Mouse (Mus musculus): ENCODE measurements at regions not wholly inside any gene's neighbourhood (a gene's known extent, or its start where the extent isn't known, plus 50 kb on each side); places are given as distances from the start of the nearest gene placed in this dataset.
"Not testable (repeated sequence)": the region's sequence is repeated elsewhere in the genome, so short reads cannot be mapped to it uniquely, and the experiment has no call there.

DNA sequence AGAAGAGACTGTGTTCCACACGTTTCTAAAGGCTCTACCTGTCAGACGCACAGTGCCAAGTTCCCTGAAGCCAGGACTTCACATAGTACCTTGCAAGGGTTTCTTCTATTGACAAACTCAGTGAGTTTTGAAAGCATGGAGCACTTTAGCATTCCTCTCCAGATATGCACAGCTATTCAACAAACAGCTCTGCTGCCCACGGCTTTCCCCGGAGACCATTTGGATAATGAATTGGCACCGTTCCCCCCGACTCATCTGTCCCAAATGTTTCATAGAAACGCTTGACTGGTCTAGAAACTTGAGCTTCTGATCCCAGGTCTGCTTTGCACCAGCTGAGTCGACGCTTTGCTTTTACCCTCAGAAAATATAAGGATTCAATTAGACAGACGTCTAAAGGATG is 162.2 kb upstream of the St6galnac5 start:
- 74% methylated on average over 10 of the region's 10 CpGs for WGBS
- Histone ChIP-seq H3K4me3 (ENCODE audit: low read length) (no peak overlapping the region), H3K36me3 (ENCODE audit: control insufficient read depth, insufficient read depth, low read length) (no peaks in the 10 kb centered on the region), H3K27me3 (replicated peaks; ENCODE audit: control insufficient read depth, insufficient read depth, low read length) (no peaks in the 10 kb centered on the region), H3K4me1 (ENCODE audit: control insufficient read depth, insufficient read depth, low read length) (no peaks in the 10 kb centered on the region), H3K9ac (ENCODE audit: low read depth, low read length) (no peak overlapping the region), H3K27ac (ENCODE audit: low read length) (no peak overlapping the region), H3K9me3 (ENCODE audit: control insufficient read depth, low read length) (no peaks in the 10 kb centered on the region), H3K4me2 (ENCODE audit: low read depth, low read length) (no peak overlapping the region)
- no peak for ATAC-seq

DNA sequence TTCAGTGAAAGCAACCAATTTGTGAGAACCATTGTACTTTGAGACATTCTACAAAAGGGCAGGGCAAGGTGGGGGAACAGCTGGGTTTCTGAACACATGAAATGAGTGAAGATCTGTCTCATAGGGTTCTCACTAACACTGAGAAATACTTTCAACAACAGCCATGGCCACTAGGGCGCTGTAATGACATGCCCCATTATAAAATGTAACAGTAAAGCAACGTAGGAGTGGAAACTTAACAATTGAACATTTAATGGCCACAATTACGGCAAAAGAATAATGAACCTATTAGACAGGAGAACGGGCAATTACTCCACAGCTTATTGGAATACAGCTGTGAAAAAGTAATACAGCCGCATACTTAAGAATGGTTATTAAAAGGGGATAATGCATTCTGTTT is 158.9 kb upstream of the St6galnac5 start:
- WGBS, result 89% methylated on average over 5 of the region's 5 CpGs
- Histone ChIP-seq H3K36me3 (ENCODE audit: control insufficient read depth, insufficient read depth, low read length) (no peaks in the 10 kb centered on the region), H3K4me2 (ENCODE audit: low read depth, low read length) (no peak overlapping the region), H3K4me1 (ENCODE audit: control insufficient read depth, insufficient read depth, low read length) (no peaks in the 10 kb centered on the region), H3K9ac (ENCODE audit: low read depth, low read length) (no peak overlapping the region), H3K4me3 (ENCODE audit: low read length) (no peak overlapping the region), H3K9me3 (ENCODE audit: control insufficient read depth, low read length) (no peaks in the 10 kb centered on the region), H3K27ac (ENCODE audit: low read length) (no peak overlapping the region), H3K27me3 (replicated peaks; ENCODE audit: control insufficient read depth, insufficient read depth, low read length) (no peaks in the 10 kb centered on the region)
- no peak for ATAC-seq

DNA sequence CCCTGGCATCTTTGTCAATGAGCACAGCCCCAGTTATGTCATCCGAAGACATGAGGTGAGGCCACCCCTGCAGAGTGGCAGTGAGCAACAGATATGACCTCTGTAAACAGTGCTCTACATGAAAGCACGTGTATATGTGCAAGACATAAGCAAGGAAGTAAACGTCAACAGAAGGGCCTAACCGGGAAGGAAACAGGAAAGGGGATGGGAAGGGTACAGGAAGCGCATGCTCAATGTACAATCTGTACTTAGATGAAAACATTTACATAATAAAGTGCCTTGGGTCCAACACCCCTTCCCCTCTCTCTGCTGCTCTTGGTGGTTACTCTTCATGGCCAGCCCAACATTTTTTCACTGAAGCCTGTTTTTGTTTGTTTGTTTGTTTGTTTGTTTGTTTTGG is 143.3 kb upstream of the St6galnac5 start:
- Histone ChIP-seq H3K27ac (ENCODE audit: low read length) (no peak overlapping the region), H3K9ac (ENCODE audit: low read depth, low read length) (no peak overlapping the region), H3K36me3 (ENCODE audit: control insufficient read depth, insufficient read depth, low read length) (no peaks in the 10 kb centered on the region), H3K4me3 (ENCODE audit: low read length) (no peak overlapping the region), H3K4me1 (ENCODE audit: control insufficient read depth, insufficient read depth, low read length) (no peaks in the 10 kb centered on the region; the same call in 1 of the 2 replicates), H3K9me3 (ENCODE audit: control insufficient read depth, low read length) (no peaks in the 10 kb centered on the region), H3K27me3 (replicated peaks; ENCODE audit: control insufficient read depth, insufficient read depth, low read length) (no peaks in the 10 kb centered on the region), H3K4me2 (ENCODE audit: low read depth, low read length) (no peak overlapping the region)
- 69% methylated on average over 5 of the region's 5 CpGs for WGBS
- no peak for ATAC-seq

GRCm38 (mm10) chr3:153121934-153122333 is 139.9 kb upstream of the St6galnac5 start:
- H3K27me3 ChIP-seq (replicated peaks; ENCODE audit: control insufficient read depth, insufficient read depth, low read length), result no peaks in the 10 kb centered on the region
- H3K9me3 ChIP-seq (ENCODE audit: control insufficient read depth, low read length), result no peaks in the 10 kb centered on the region
- no peaks in the 10 kb centered on the region for H3K36me3 ChIP-seq (ENCODE audit: control insufficient read depth, insufficient read depth, low read length)
- H3K4me1 ChIP-seq (ENCODE audit: control insufficient read depth, insufficient read depth, low read length), result peaks cover 4% of the 10 kb centered on the region
- no peak overlapping the region for H3K4me3 ChIP-seq (ENCODE audit: low read length)
- H3K4me2 ChIP-seq (ENCODE audit: low read depth, low read length), result no peak overlapping the region
- no peak overlapping the region for H3K27ac ChIP-seq (ENCODE audit: low read length)
- WGBS, result 83% methylated on average over 10 of the region's 10 CpGs
- ATAC-seq, result no peak
- H3K9ac ChIP-seq (ENCODE audit: low read depth, low read length), result no peak overlapping the region

DNA sequence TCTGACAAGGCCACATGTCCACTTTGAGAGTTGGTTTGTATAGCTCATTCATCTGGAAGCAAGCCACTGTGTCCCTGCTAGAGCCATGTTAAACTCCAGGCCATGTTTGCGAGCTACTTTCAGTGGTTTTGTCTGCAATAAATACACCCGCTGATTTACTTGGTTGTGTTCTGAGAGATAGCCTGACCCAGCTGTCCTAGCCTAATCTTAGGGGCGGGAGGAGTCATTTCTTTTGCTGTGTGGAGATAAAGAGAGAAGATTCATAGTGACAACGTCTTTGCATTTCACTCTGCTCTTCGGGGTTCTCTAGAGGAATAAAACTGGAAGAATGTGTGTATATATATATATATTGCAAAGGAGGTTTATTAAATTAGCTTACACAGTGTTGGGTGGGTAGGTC is 137.1 kb upstream of the St6galnac5 start:
- no peak overlapping the region for H3K27ac ChIP-seq (ENCODE audit: low read length)
- no peaks in the 10 kb centered on the region for H3K9me3 ChIP-seq (ENCODE audit: control insufficient read depth, low read length)

GRCm38 (mm10) chr3:153118643-153119042 is 136.6 kb upstream of the St6galnac5 start:
- Histone ChIP-seq H3K9me3 (ENCODE audit: control insufficient read depth, low read length) (no peaks in the 10 kb centered on the region), H3K27ac (ENCODE audit: low read length) (no peak overlapping the region), H3K4me2 (ENCODE audit: low read depth, low read length) (no peak overlapping the region), H3K4me3 (ENCODE audit: low read length) (no peak overlapping the region), H3K27me3 (replicated peaks; ENCODE audit: control insufficient read depth, insufficient read depth, low read length) (no peaks in the 10 kb centered on the region), H3K4me1 (ENCODE audit: control insufficient read depth, insufficient read depth, low read length) (peaks cover 4% of the 10 kb centered on the region), H3K9ac (ENCODE audit: low read depth, low read length) (no peak overlapping the region), H3K36me3 (ENCODE audit: control insufficient read depth, insufficient read depth, low read length) (no peaks in the 10 kb centered on the region)
- 61% methylated on average over 1 of the region's 1 CpGs for WGBS
- peak; percentile 96 for ATAC-seq

More for the DNA sequence above, 137.1 kb upstream of the St6galnac5 start:
- H3K4me2 ChIP-seq (ENCODE audit: low read depth, low read length), result no peak overlapping the region
- no peak overlapping the region for H3K4me3 ChIP-seq (ENCODE audit: low read length)
- peak; percentile 34 for ATAC-seq
- H3K9ac ChIP-seq (ENCODE audit: low read depth, low read length), result no peak overlapping the region
- WGBS, result 58% methylated on average over 5 of the region's 5 CpGs
- H3K27me3 ChIP-seq (replicated peaks; ENCODE audit: control insufficient read depth, insufficient read depth, low read length), result no peaks in the 10 kb centered on the region
- peaks cover 4% of the 10 kb centered on the region for H3K4me1 ChIP-seq (ENCODE audit: control insufficient read depth, insufficient read depth, low read length)
- no peaks in the 10 kb centered on the region for H3K36me3 ChIP-seq (ENCODE audit: control insufficient read depth, insufficient read depth, low read length)

DNA sequence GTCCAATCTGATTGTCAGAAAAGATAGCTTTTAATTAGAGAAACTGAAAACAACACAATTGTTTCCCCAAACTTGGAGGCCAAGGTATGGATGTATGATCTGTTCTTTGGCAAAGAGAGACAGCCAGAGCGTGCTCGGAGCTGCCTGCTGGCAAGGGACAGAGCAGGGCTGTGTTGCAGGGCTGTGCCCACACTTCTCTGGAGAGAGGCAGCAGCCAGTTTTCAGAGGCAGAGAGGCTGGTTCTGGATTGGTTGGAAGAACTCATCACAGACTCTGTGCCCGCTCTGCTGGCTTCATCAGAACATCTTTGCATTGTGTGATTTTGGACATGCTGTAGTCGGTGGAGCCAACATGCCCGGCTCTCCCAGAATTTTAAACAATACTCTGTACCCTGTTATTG is 123.5 kb upstream of the St6galnac5 start:
- Histone ChIP-seq H3K4me3 (ENCODE audit: low read length) (no peak overlapping the region), H3K27me3 (replicated peaks; ENCODE audit: control insufficient read depth, insufficient read depth, low read length) (no peaks in the 10 kb centered on the region), H3K27ac (ENCODE audit: low read length) (no peak overlapping the region), H3K4me1 (ENCODE audit: control insufficient read depth, insufficient read depth, low read length) (no peaks in the 10 kb centered on the region), H3K9me3 (ENCODE audit: control insufficient read depth, low read length) (no peaks in the 10 kb centered on the region), H3K36me3 (ENCODE audit: control insufficient read depth, insufficient read depth, low read length) (no peaks in the 10 kb centered on the region), H3K9ac (ENCODE audit: low read depth, low read length) (no peak overlapping the region), H3K4me2 (ENCODE audit: low read depth, low read length) (no peak overlapping the region)
- WGBS, result 94% methylated on average over 5 of the region's 5 CpGs
- no peak for ATAC-seq

- not testable (repeated sequence) for H3K36me3 ChIP-seq (ENCODE audit: control insufficient read depth, insufficient read depth, low read length); H3K4me3 ChIP-seq (ENCODE audit: low read length); H3K27me3 ChIP-seq (replicated peaks; ENCODE audit: control insufficient read depth, insufficient read depth, low read length); H3K4me1 ChIP-seq (ENCODE audit: control insufficient read depth, insufficient read depth, low read length); H3K9ac ChIP-seq (ENCODE audit: low read depth, low read length); H3K27ac ChIP-seq (ENCODE audit: low read length); H3K9me3 ChIP-seq (ENCODE audit: control insufficient read depth, low read length); ATAC-seq; H3K4me2 ChIP-seq (ENCODE audit: low read depth, low read length)
- WGBS, result 95% methylated on average over 4 of the region's 4 CpGs
Measured at GRCm38 (mm10) chr3:153090572-153090971, 108.5 kb upstream of the St6galnac5 start.

DNA sequence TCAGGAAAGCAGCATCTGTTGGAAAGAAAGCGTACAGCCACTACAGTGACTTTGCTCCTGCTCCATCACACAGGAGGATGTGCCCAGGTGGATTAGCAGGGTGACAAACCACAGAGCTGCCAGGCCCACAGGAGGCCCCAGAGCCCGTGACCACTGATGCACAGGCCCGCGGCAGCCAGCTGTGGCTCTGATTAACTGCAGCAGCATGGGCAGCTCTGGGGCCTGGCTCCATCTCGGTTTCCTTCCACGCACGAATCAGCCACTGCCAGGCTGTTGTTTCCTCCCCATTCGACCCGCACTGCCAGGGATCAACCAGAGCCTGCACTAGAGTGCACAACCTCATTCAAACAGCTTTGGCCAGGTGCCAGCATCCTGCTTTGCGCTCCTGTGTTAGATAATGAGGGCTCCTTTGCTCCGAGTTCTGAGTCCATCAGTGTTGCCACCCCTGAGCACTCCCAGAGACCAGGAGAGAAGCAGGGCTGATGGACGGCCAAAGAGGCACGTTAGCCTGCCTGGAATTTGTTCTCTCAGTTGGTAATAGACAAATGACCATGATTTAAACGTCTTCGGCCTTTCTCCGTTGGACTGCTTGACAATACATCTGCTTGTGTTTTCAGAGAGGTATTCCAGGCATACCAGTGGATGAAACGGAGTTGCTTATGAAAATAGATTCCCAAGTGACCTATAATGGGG is 103.2 kb upstream of the St6galnac5 start:
- Histone ChIP-seq H3K9me3 (ENCODE audit: control insufficient read depth, low read length) (no peaks in the 10 kb centered on the region), H3K27me3 (replicated peaks; ENCODE audit: control insufficient read depth, insufficient read depth, low read length) (no peaks in the 10 kb centered on the region), H3K4me2 (ENCODE audit: low read depth, low read length) (no peak overlapping the region), H3K9ac (ENCODE audit: low read depth, low read length) (peak overlapping the region; percentile 40), H3K36me3 (ENCODE audit: control insufficient read depth, insufficient read depth, low read length) (no peaks in the 10 kb centered on the region), H3K4me3 (ENCODE audit: low read length) (no peak overlapping the region), H3K4me1 (ENCODE audit: control insufficient read depth, insufficient read depth, low read length) (peaks cover 10% of the 10 kb centered on the region), H3K27ac (ENCODE audit: low read length) (no peak overlapping the region; the same call in 1 of the 2 replicates)
- peak; percentile 69 for ATAC-seq
- 30% methylated on average over 17 of the region's 17 CpGs for WGBS
